Mouse (Mus musculus) testis, adult 2 months (tissue): ENCODE measurements around the gene Rbfox2. TPM values are rescaled to one million over a fixed set of nuclear protein-coding genes. Genes with fewer than 3 reads are reported as not detected.

ENCODE experiments used
- H3K27ac ChIP-seq: fragments of 200-500 bp; 2 replicates; pipeline ENCODE4 v1.5.1; 2012; ENCODE audit warnings: low read depth, low read length; ENCODE audit not compliant: control insufficient read depth, insufficient read depth
- H3K27me3 ChIP-seq: fragments of 200-500 bp; 2 replicates; pipeline ENCODE4 v1.6.1; 2012; ENCODE audit warnings: mild to moderate bottlenecking, low read length, moderate library complexity; ENCODE audit not compliant: control insufficient read depth, insufficient read depth
- H3K36me3 ChIP-seq: fragments of 200-500 bp; 2 replicates; pipeline ENCODE4 v1.6.1; 2012; ENCODE audit warnings: mild to moderate bottlenecking, low read length; ENCODE audit not compliant: control insufficient read depth, insufficient read depth
- H3K4me1 ChIP-seq: fragments of 200-500 bp; 2 replicates; pipeline ENCODE4 v1.6.1; 2012; ENCODE audit warnings: low read length; ENCODE audit not compliant: control insufficient read depth, insufficient read depth
- H3K4me3 ChIP-seq: fragments of 200-500 bp; 2 replicates; pipeline ENCODE4 v1.5.1; 2012; ENCODE audit warnings: low read depth, mild to moderate bottlenecking, low read length, moderate library complexity, mixed read lengths; ENCODE audit not compliant: control insufficient read depth
- CTCF ChIP-seq: fragments of 200-500 bp; IDR thresholded peaks from 2 replicates; pipeline ENCODE4 v1.5.1; 2012; ENCODE audit warnings: low read depth, mild to moderate bottlenecking, inconsistent platforms, low read length, moderate library complexity; ENCODE audit not compliant: control insufficient read depth, insufficient read depth, insufficient replicate concordance
- POLR2A ChIP-seq: fragments of 200-500 bp; IDR thresholded peaks from 2 replicates; pipeline ENCODE4 v1.6.1; 2012; ENCODE audit warnings: low read depth, mild to moderate bottlenecking, inconsistent platforms, low read length, moderate library complexity; ENCODE audit not compliant: control insufficient read depth
- polyA plus RNA-seq: library from polyadenylated mRNA; depleted of rRNA; stranded (reverse); fragments of >200 nt; gene quantifications from 2 replicates; pipeline ENCODE4 v1.2.3, GENCODE M21; 2012

Rbfox2 gene
- polyA plus RNA-seq, 1 experiment = 12.7 TPM

GRCm38 (mm10) chr15:77142787-77143186 is 164.0 kb downstream of the Rbfox2 start:
- TF ChIP-seq CTCF (no peak), POLR2A (no peak)
- Histone ChIP-seq H3K36me3 (no peaks in the 10 kb centered on the region), H3K4me3 (no peak overlapping the region), H3K4me1 (peaks cover 2% of the 10 kb centered on the region; the same call in 1 of the 2 replicates), H3K27me3 (no peaks in the 10 kb centered on the region), H3K27ac (no peak overlapping the region)

- Histone ChIP-seq H3K27me3 (no peaks in the 10 kb centered on the region), H3K4me1 (peaks cover 2% of the 10 kb centered on the region; the same call in 1 of the 2 replicates), H3K27ac (no peak overlapping the region), H3K4me3 (no peak overlapping the region), H3K36me3 (no peaks in the 10 kb centered on the region)
- TF ChIP-seq POLR2A (no peak), CTCF (no peak)
Measured at GRCm38 (mm10) chr15:77142352-77142751, 164.5 kb downstream of the Rbfox2 start.

- no peak for TF ChIP-seq POLR2A
- Histone ChIP-seq H3K27me3 (no peaks in the 10 kb centered on the region), H3K36me3 (no peaks in the 10 kb centered on the region), H3K27ac (no peak overlapping the region), H3K4me3 (no peak overlapping the region), H3K4me1 (peaks cover 2% of the 10 kb centered on the region; the same call in 1 of the 2 replicates)
Measured at GRCm38 (mm10) chr15:77141711-77142110, 165.1 kb downstream of the Rbfox2 start.

GRCm38 (mm10) chr15:77138282-77138681 is 168.5 kb downstream of the Rbfox2 start:
- H3K27me3 ChIP-seq = no peaks in the 10 kb centered on the region
- no peak overlapping the region for H3K4me3 ChIP-seq
- H3K36me3 ChIP-seq = no peaks in the 10 kb centered on the region
- H3K27ac ChIP-seq = no peak overlapping the region
- TF ChIP-seq CTCF = no peak
- TF ChIP-seq POLR2A = no peak
- H3K4me1 ChIP-seq = peaks cover 2% of the 10 kb centered on the region; the same call in 1 of the 2 replicates

GRCm38 (mm10) chr15:77134483-77134882 is 172.3 kb downstream of the Rbfox2 start:
- no peak overlapping the region for H3K4me3 ChIP-seq
- H3K27ac ChIP-seq = no peak overlapping the region
- no peaks in the 10 kb centered on the region for H3K27me3 ChIP-seq
- TF ChIP-seq POLR2A (no peak), CTCF (no peak)
- no peaks in the 10 kb centered on the region for H3K36me3 ChIP-seq
- H3K4me1 ChIP-seq = peaks cover 2% of the 10 kb centered on the region; the same call in 1 of the 2 replicates

DNA sequence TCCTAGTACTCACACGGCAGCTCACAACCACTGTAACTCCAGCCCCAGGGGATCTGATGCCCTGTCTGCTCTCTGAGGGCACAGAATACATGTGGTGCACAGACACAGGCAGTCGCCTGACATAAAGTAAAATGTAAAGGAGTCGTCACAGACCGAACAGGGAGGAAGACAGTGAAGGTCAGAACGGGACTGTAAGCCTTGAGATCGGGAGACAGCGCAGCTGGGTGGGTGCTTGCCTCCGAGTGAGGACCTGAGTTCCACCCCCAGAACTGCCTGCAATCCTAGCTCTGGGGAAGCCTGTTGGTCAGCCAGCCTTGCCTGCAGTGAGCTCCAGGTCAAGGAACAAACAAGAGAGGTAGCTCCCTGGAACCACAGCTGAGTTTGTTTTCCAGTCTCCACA is 177.7 kb downstream of the Rbfox2 start:
- H3K27ac ChIP-seq = no peak overlapping the region
- no peak overlapping the region for H3K4me3 ChIP-seq
- TF ChIP-seq CTCF = no peak
- no peak for TF ChIP-seq POLR2A
- no peaks in the 10 kb centered on the region for H3K27me3 ChIP-seq
- no peaks in the 10 kb centered on the region for H3K4me1 ChIP-seq
- H3K36me3 ChIP-seq = no peaks in the 10 kb centered on the region

- TF ChIP-seq CTCF = no peak
- no peak for TF ChIP-seq POLR2A
- Histone ChIP-seq H3K4me3 (no peak overlapping the region), H3K27me3 (no peaks in the 10 kb centered on the region), H3K36me3 (no peaks in the 10 kb centered on the region), H3K27ac (no peak overlapping the region), H3K4me1 (no peaks in the 10 kb centered on the region)
Measured at GRCm38 (mm10) chr15:77127737-77128136, 179.1 kb downstream of the Rbfox2 start.

DNA sequence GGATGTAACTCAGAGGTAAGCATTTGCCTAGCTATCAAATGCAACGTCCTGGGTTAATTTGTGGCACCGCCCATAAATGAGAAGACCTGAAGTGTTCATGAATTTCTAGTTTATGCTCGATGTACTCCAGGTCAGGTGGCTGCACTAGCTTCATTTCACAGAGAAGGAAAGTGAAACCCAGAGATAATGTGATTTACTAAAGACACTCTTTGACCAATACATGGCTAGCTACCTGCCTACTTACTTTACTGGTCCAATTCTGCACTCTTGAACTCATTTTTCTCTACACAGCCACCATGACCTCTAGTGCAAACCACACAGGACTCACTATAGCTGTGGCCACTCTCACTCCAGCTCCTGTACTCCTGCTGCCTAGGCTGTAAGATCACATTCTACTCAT is 180.1 kb downstream of the Rbfox2 start:
- TF ChIP-seq CTCF (no peak), POLR2A (no peak)
- Histone ChIP-seq H3K27me3 (no peaks in the 10 kb centered on the region), H3K36me3 (no peaks in the 10 kb centered on the region), H3K4me1 (peaks cover 2% of the 10 kb centered on the region; the same call in 1 of the 2 replicates), H3K27ac (no peak overlapping the region), H3K4me3 (no peak overlapping the region)
